Mouse (Mus musculus) ES-E14 (cell line): ENCODE data around the gene Sh3bgr. TPM values are rescaled to one million over a fixed set of nuclear protein-coding genes. Genes with fewer than 3 reads are reported as not detected.

ENCODE experiments used
- DNase-seq: peaks from one replicate; pipeline ENCODE4 v3.0.0-alpha.2; 2013; ENCODE audit warnings: low read depth, low spot score
- H3K27ac ChIP-seq: 2 replicates; pipeline ENCODE4 v1.5.1; 2012; ENCODE audit warnings: low read depth, mild to moderate bottlenecking, low read length, moderate library complexity, mixed read lengths; ENCODE audit not compliant: poor library complexity, insufficient read depth, severe bottlenecking
- H3K36me3 ChIP-seq: 2 replicates; pipeline ENCODE4 v1.6.1; 2012; ENCODE audit warnings: mild to moderate bottlenecking, low read length, moderate library complexity, mixed read lengths; ENCODE audit not compliant: control insufficient read depth, poor library complexity, insufficient read depth, severe bottlenecking
- H3K4me1 ChIP-seq, 2 experiments: fragments of 150-350 bp in 1 of 2; sonication (generic) in 1 of 2; 2 replicates each; pipeline ENCODE4 v1.6.1; 2012; ENCODE audit warnings: low read length in 2 of 2, mild to moderate bottlenecking in 1 of 2, mixed read lengths in 1 of 2; ENCODE audit not compliant: control insufficient read depth in 2 of 2, insufficient read depth in 2 of 2, poor library complexity in 1 of 2
- H3K4me3 ChIP-seq, 2 experiments: fragments of 150-350 bp in 1 of 2; sonication (generic) in 1 of 2; 2 replicates each; pipeline ENCODE4 v1.5.1; 2012; ENCODE audit warnings: low read length in 2 of 2, low read depth in 1 of 2, mild to moderate bottlenecking in 1 of 2, mixed read lengths in 1 of 2; ENCODE audit not compliant: insufficient read depth in 1 of 2, poor library complexity in 1 of 2, severe bottlenecking in 1 of 2
- H3K9ac ChIP-seq: 2 replicates; pipeline ENCODE4 v1.6.1; 2012; ENCODE audit warnings: low read depth, mild to moderate bottlenecking, low read length, mixed read lengths; ENCODE audit not compliant: poor library complexity, insufficient read depth, severe bottlenecking
- H3K9me3 ChIP-seq: fragments of 150-350 bp; sonication (generic); 2 replicates; pipeline ENCODE4 v1.6.1; 2012; ENCODE audit warnings: low read depth, mild to moderate bottlenecking, low read length; ENCODE audit not compliant: control insufficient read depth, insufficient read depth
- CHD2 ChIP-seq: IDR thresholded peaks from 2 replicates; pipeline ENCODE4 v1.6.1; 2014; ENCODE audit warnings: mild to moderate bottlenecking, low read depth, low read length, inconsistent platforms
- HCFC1 ChIP-seq: IDR thresholded peaks from 2 replicates; pipeline ENCODE4 v1.6.1; 2012; ENCODE audit warnings: low read length, inconsistent platforms, borderline replicate concordance; ENCODE audit not compliant: insufficient read depth
- MAFK ChIP-seq: IDR thresholded peaks from 2 replicates; pipeline ENCODE4 v1.6.1; 2014; ENCODE audit warnings: mild to moderate bottlenecking, low read depth, low read length, inconsistent platforms; ENCODE audit not compliant: insufficient read depth
- ZC3H11A ChIP-seq: IDR thresholded peaks from 2 replicates; pipeline ENCODE4 v1.6.1; 2012; ENCODE audit warnings: low read depth, mild to moderate bottlenecking, inconsistent platforms, low read length, borderline replicate concordance
- ZNF384 ChIP-seq: IDR thresholded peaks from 2 replicates; pipeline ENCODE4 v1.6.1; 2012; ENCODE audit warnings: low read depth, low read length, inconsistent platforms
- in situ Hi-C, 2 experiments: fragments of 600-800 bp; cut with MboI; formaldehyde crosslinking; loops; one replicate each; pipeline ENCODE4 v1.15.1; 2025; ENCODE audit warnings: low sequenced_read_pairs in 2 of 2, inconsistent platforms in 1 of 2; ENCODE audit not compliant: unreplicated experiment in 2 of 2
- total RNA-seq: library from RNA; depleted of rRNA; stranded (reverse); fragments of 300-350 nt; gene quantifications from 2 replicates; pipeline ENCODE4 v1.2.3, GENCODE M21; 2012

The Sh3bgr gene
- total RNA-seq, 1 experiment, result 3.2 TPM

- Histone ChIP-seq H3K27ac (no peak overlapping the region), H3K9ac (no peak overlapping the region), H3K36me3 (peaks cover 18% of the 10 kb centered on the region), H3K4me1 (peaks cover 1 to 2% of the 10 kb centered on the region in 2 experiments; a peak in 2 of 4 replicates), H3K4me3 (no peak overlapping the region), H3K9me3 (no peaks in the 10 kb centered on the region)
- DNase-seq, result no peak
- TF ChIP-seq ZC3H11A (no peak), ZNF384 (no peak), MAFK (no peak), HCFC1 (no peak), CHD2 (no peak)
- in situ Hi-C loops, result no loop called here
Observed at GRCm38 (mm10) chr16:96156019-96156418, 44.2 kb upstream of the Sh3bgr start.

GRCm38 (mm10) chr16:96157171-96157570, 43.1 kb upstream of the Sh3bgr start:
- H3K4me3 ChIP-seq, result no peak overlapping the region
- no peak overlapping the region for H3K27ac ChIP-seq
- H3K36me3 ChIP-seq, result peaks cover 15% of the 10 kb centered on the region
- no peak for DNase-seq
- H3K4me1 ChIP-seq, result peaks cover 0 to 2% of the 10 kb centered on the region in 2 experiments; a peak in 2 of 4 replicates
- H3K9ac ChIP-seq, result no peak overlapping the region
- H3K9me3 ChIP-seq, result no peaks in the 10 kb centered on the region
- TF ChIP-seq MAFK (no peak), ZNF384 (no peak), HCFC1 (no peak), CHD2 (no peak), ZC3H11A (no peak)
- in situ Hi-C loops, result no loop called here

- H3K4me1 ChIP-seq, result peaks cover 0 to 4% of the 10 kb centered on the region in 2 experiments; a peak in 2 of 4 replicates
- DNase-seq, result no peak
- peak overlapping the region; percentile 64 to 77 for H3K4me3 ChIP-seq
- peaks cover 8% of the 10 kb centered on the region for H3K36me3 ChIP-seq
- H3K9ac ChIP-seq, result peak overlapping the region; percentile 71; the same call in 1 of the 2 replicates
- in situ Hi-C loops, result no loop called here
- no peak for TF ChIP-seq MAFK
- no peak for TF ChIP-seq ZNF384
- TF ChIP-seq ZC3H11A, result no peak
- no peak for TF ChIP-seq CHD2
- no peak for TF ChIP-seq HCFC1
- no peak overlapping the region for H3K27ac ChIP-seq
- no peaks in the 10 kb centered on the region for H3K9me3 ChIP-seq
Observed at GRCm38 (mm10) chr16:96158511-96159080, 41.7 kb upstream of the Sh3bgr start.

- DNase-seq, result no peak
- H3K4me1 ChIP-seq, result peaks cover 0 to 4% of the 10 kb centered on the region in 2 experiments; a peak in 2 of 4 replicates
- in situ Hi-C loops, result no loop called here
- H3K27ac ChIP-seq, result no peak overlapping the region
- no peaks in the 10 kb centered on the region for H3K9me3 ChIP-seq
- H3K36me3 ChIP-seq, result peaks cover 3% of the 10 kb centered on the region; the same call in 1 of the 2 replicates
- peak overlapping the region; percentile 64 to 77 for H3K4me3 ChIP-seq
- no peak for TF ChIP-seq ZNF384
- 0 out of 2 replicates have a peak, but pooled peaks have one; percentile 53 for TF ChIP-seq HCFC1
- peak overlapping the region; percentile 71 for H3K9ac ChIP-seq
Observed at GRCm38 (mm10) chr16:96159091-96159731, 41.0 kb upstream of the Sh3bgr start.
